Mouse (Mus musculus) megakaryocyte, embryonic 14.5 days (primary cell): Measurements from ENCODE around the gene Map3k12. TPM values are rescaled to one million over a fixed set of nuclear protein-coding genes. Genes with fewer than 3 reads are reported as not detected.

Experiments
- H3K27me3 ChIP-seq: replicated peaks from 2 replicates; pipeline ENCODE3; 2012; ENCODE audit warnings: inconsistent platforms
- H3K36me3 ChIP-seq: replicated peaks from 2 replicates; pipeline ENCODE3; 2012; ENCODE audit warnings: low read length, inconsistent platforms, mixed read lengths
- H3K4me1 ChIP-seq: 2 replicates; pipeline ENCODE4 v1.6.1; 2012; ENCODE audit warnings: inconsistent platforms
- H3K4me3 ChIP-seq: replicated peaks from 2 replicates; pipeline ENCODE3; 2012; ENCODE audit warnings: moderate library complexity, mild to moderate bottlenecking, inconsistent platforms
- H3K9me3 ChIP-seq: 2 replicates; pipeline ENCODE4 v1.6.1; 2012; ENCODE audit warnings: inconsistent platforms
- FLI1 ChIP-seq: IDR thresholded peaks from 2 replicates; pipeline ENCODE4 v1.6.1; 2012; ENCODE audit warnings: low read length, inconsistent platforms, mixed read lengths
- GATA1 ChIP-seq: IDR thresholded peaks from 3 replicates; pipeline ENCODE4 v1.6.1; 2012; ENCODE audit warnings: mixed read lengths, low read length, inconsistent platforms, borderline replicate concordance
- polyA plus RNA-seq: library from polyadenylated mRNA; stranded (reverse); fragments of >175 nt; gene quantifications from 2 replicates; pipeline ENCODE4 v1.2.3, GENCODE M21; 2012; ENCODE audit warnings: low replicate concordance; ENCODE audit not compliant: insufficient read depth

Gene Map3k12
- polyA plus RNA-seq, 1 experiment: 2.3 TPM

- no peaks in the 10 kb centered on the region for H3K36me3 ChIP-seq
- no peaks in the 10 kb centered on the region for H3K9me3 ChIP-seq
- H3K27me3 ChIP-seq: peaks cover 25% of the 10 kb centered on the region
- no peak overlapping the region for H3K4me3 ChIP-seq
- H3K4me1 ChIP-seq: peaks cover 37% of the 10 kb centered on the region
- TF ChIP-seq GATA1: no peak
- no peak for TF ChIP-seq FLI1
These were observed 67.5 kb downstream of the Map3k12 start for GRCm38 (mm10) chr15:102449366-102449765.

Other genes with a start within 250 kb of the Map3k12 start
- not detected in 2 replicates for gene Gm9918, start 246.5 kb downstream of the Map3k12 start, polyA plus RNA-seq
- gene Mfsd5, start 237.6 kb downstream of the Map3k12 start, polyA plus RNA-seq: 72.6 and 109 TPM in 2 replicates
- gene Espl1, start 220.8 kb downstream of the Map3k12 start, polyA plus RNA-seq: 7.5 and 12.3 TPM in 2 replicates
- 5.9 and 58.8 TPM in 2 replicates for gene Pfdn5, start 190.9 kb downstream of the Map3k12 start, polyA plus RNA-seq
- gene Myg1, start 185.4 kb downstream of the Map3k12 start, polyA plus RNA-seq: 35.8 and 92.1 TPM in 2 replicates
- gene Aaas, start 166.3 kb downstream of the Map3k12 start, polyA plus RNA-seq: 51.2 and 84.3 TPM in 2 replicates
- gene Sp7, start 149.9 kb downstream of the Map3k12 start, polyA plus RNA-seq: 0.10 TPM in 1 of 2 replicates, not detected in the other
- gene Sp1, start 110.9 kb downstream of the Map3k12 start, polyA plus RNA-seq: 3.9 and 15.5 TPM in 2 replicates
- 0.37 TPM in 1 of 2 replicates, not detected in the other for gene Amhr2, start 71.7 kb downstream of the Map3k12 start, polyA plus RNA-seq
- 978 and 1,945 TPM in 2 replicates for gene Prr13, start 58.0 kb downstream of the Map3k12 start, polyA plus RNA-seq
- gene Pcbp2, start 46.5 kb downstream of the Map3k12 start, polyA plus RNA-seq: 254 and 404 TPM in 2 replicates
- gene Gm10337, start 13.3 kb downstream of the Map3k12 start, polyA plus RNA-seq: not detected in 2 replicates
- gene Tarbp2, start 1.1 kb upstream of the Map3k12 start, polyA plus RNA-seq: 46.9 and 64.7 TPM in 2 replicates
- 4.0 TPM in 1 of 2 replicates, not detected in the other for gene Npff, start 7.9 kb upstream of the Map3k12 start, polyA plus RNA-seq
- not detected in 2 replicates for gene Gm28047, start 108.0 kb upstream of the Map3k12 start, polyA plus RNA-seq
- 0.52 and 4.5 TPM in 2 replicates for gene Atf7, start 108.4 kb upstream of the Map3k12 start, polyA plus RNA-seq
- 10.2 and 125 TPM in 2 replicates for gene Atp5g2, start 155.3 kb upstream of the Map3k12 start, polyA plus RNA-seq
- 6.7 and 23.2 TPM in 2 replicates for gene Calcoco1, start 205.1 kb upstream of the Map3k12 start, polyA plus RNA-seq